Mouse (Mus musculus): ENCODE measurements around the gene Gm13691.
A peak's percentile ranks its signal among the peaks of the same experiment; 100 is the strongest.
"Not testable (repeated sequence)": the region's sequence is repeated elsewhere in the genome, so short reads cannot be mapped to it uniquely, and the experiment has no call there.

Gm13691 gene

GRCm38 (mm10) chr2:83990253-83990652 lies at the start of gene Gm13691:
Gene Gm13691 (plus strand): TSS chr2:83990553.
- DNase-seq, result not testable (repeated sequence)

DNA sequence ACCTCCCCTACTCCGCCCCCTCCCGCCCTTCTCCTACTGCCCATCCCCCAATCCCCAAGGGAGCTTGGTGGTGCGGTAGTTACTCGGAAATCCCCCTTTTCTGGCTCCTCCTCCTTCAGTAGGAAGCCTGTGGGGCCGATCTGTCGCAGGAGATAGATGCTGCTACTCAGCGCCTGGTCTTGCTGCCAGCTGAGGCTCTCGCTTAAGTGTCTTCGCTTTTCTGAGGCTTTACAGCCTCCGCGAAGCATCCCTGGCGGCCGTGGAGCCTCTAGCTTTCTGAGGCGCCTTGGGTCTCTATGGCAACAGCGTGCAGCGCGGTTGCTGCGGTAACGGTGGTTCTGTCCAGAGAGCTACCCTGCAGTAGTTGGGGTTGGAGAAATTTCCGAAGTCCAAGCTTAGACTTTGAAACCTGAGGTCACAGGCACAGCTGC lies 49.4 kb upstream of the Gm13691 start, which contains the start of gene Zswim2:
Gene Zswim2 (minus strand): TSS at position 298 of the 431 bp plus-strand sequence.
- DNase-seq, result peak; percentile 62

DNA sequence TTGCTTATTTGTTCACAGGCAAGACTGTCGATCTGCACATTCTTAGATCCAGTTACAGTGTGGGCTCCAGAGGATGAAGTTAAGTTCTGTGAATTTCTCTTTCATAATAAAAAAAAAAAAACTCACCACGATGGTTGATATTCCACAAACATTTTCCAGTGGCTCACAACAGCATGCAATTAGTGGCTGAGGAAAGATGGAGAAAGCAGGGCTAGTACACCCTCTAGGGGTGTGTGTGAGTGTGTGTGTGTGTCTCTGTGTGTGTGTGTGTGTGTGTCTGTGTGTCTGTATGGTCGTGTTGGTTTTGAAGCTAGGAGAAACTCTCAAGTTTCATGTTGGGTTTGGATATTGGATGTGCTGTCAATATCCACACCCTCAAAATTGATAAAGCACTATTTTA lies 49.0 kb upstream of the Gm13691 start:
- DNase-seq, result no peak

DNA sequence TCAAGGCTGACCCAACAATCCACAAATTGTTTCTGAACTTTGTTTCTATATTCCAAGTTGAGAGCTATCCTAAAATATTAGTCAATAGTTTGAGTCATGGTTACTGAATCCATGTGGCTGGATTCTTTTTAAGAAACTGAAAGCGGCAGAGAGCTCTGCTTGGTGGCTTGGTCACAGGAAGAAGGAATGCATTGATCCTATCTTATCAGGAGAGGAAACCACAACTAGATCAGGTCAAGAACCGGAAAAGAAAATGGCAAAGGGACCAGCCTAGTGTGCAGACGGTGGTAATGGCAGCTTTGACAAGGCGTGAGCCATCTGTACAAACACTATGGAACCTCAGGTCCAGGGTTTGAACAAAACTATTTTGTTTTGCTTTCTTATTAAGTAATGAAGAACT lies 48.6 kb upstream of the Gm13691 start:
- no peak for DNase-seq

- DNase-seq, result not testable (repeated sequence)
Observed at GRCm38 (mm10) chr2:83955393-83955792, 35.0 kb upstream of the Gm13691 start, which contains the start of gene Gm13698. Gene Gm13698 (plus strand): TSS chr2:83955693.

GRCm38 (mm10) chr2:83961203-83961602 lies 29.1 kb upstream of the Gm13691 start, which contains the start of gene Gm13693:
Gene Gm13693 (plus strand): TSS chr2:83961503.
- not testable (repeated sequence) for DNase-seq

- not testable (repeated sequence) for DNase-seq
Observed at GRCm38 (mm10) chr2:83967013-83967412, 23.3 kb upstream of the Gm13691 start, which contains the start of gene Gm13695. Gene Gm13695 (plus strand): TSS chr2:83967313.

DNA sequence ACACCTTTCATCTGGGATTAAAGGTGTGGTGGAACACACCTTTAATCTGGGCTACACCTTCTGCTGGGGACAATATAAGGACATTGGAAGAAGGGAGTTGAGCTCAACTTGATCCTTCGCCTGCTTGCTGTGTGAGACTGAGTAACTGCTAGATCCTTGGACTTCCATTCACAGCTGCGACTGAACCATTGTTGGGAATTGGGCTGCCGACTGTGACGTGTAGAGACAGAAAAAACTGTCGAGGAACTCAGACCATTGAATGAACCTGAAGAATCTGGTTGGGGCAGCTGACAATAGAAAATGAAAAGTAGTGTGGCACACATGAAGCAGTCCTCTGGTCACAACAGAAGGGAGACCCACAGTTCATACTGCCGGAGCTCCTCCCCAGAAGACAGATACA lies 17.5 kb upstream of the Gm13691 start, which contains the start of gene Gm13696:
Gene Gm13696 (plus strand): TSS at position 301 of the 400 bp plus-strand sequence.
- not testable (repeated sequence) for DNase-seq

DNA sequence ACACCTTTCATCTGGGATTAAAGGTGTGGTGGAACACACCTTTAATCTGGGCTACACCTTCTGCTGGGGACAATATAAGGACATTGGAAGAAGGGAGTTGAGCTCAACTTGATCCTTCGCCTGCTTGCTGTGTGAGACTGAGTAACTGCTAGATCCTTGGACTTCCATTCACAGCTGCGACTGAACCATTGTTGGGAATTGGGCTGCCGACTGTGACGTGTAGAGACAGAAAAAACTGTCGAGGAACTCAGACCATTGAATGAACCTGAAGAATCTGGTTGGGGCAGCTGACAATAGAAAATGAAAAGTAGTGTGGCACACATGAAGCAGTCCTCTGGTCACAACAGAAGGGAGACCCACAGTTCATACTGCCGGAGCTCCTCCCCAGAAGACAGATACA lies 11.7 kb upstream of the Gm13691 start, which contains the start of gene Gm13694:
Gene Gm13694 (plus strand): TSS at position 301 of the 400 bp plus-strand sequence.
- not testable (repeated sequence) for DNase-seq

DNA sequence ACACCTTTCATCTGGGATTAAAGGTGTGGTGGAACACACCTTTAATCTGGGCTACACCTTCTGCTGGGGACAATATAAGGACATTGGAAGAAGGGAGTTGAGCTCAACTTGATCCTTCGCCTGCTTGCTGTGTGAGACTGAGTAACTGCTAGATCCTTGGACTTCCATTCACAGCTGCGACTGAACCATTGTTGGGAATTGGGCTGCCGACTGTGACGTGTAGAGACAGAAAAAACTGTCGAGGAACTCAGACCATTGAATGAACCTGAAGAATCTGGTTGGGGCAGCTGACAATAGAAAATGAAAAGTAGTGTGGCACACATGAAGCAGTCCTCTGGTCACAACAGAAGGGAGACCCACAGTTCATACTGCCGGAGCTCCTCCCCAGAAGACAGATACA lies 5.9 kb upstream of the Gm13691 start, which contains the start of gene Gm13697:
Gene Gm13697 (plus strand): TSS at position 301 of the 400 bp plus-strand sequence.
- not testable (repeated sequence) for DNase-seq

DNA sequence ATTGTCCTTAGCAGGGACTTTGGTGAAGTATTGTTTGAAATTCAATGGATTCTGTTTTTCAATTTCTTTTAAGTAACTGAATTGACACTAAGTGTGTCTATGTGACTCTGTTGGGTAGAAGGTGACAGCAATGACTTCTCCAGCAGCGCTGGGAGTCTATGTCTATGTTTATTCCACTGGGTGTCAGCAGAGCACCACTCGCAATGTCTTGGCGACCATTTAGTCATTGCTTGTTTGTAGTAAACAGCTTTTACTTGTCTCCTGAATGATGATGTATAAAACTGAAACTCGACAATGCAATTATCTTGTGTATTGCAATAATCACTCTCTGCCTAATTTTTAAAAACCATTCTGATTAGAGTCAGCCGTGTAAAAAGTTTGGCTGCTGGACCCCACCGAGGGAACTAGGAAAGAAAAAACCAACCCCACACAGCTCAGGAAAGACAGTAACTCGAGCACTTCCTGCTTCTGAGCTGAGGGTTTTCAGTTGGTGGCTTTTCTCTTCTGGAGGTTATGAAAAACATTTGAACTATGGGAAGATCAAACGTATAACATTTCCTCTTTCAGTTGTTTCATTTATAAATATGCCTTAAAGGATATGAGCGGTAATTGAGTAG lies 3.4 kb downstream of the Gm13691 start:
- peak; percentile 41 for DNase-seq

- DNase-seq, result not testable (repeated sequence)
Observed at GRCm38 (mm10) chr2:83994526-83994925, 4.2 kb downstream of the Gm13691 start.

- DNase-seq, result no peak
Observed at GRCm38 (mm10) chr2:84008913-84009312, 18.6 kb downstream of the Gm13691 start.

- DNase-seq, result no peak
Observed at GRCm38 (mm10) chr2:84009818-84010217, 19.5 kb downstream of the Gm13691 start.

- no peak for DNase-seq
Observed at GRCm38 (mm10) chr2:84014572-84014971, 24.2 kb downstream of the Gm13691 start.

DNA sequence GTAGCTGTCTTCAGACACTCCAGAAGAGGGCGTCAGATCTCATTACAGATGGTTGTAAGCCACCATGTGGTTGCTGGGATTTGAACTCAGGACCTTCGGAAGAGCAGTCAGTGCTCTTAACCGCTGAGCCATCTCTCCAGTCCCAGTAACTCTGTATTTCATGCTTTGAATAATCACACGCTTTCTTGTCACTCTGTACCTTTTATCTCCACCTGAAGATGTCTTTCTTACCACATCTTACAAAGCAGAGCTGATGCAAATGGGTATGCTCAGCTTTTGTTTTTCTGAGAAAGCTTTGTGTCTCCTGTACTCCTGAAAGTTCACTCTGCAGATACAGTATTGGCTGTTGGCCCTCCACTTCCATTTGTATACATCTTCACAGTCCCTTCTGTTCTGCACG lies 25.9 kb downstream of the Gm13691 start:
- DNase-seq, result not testable (repeated sequence)

DNA sequence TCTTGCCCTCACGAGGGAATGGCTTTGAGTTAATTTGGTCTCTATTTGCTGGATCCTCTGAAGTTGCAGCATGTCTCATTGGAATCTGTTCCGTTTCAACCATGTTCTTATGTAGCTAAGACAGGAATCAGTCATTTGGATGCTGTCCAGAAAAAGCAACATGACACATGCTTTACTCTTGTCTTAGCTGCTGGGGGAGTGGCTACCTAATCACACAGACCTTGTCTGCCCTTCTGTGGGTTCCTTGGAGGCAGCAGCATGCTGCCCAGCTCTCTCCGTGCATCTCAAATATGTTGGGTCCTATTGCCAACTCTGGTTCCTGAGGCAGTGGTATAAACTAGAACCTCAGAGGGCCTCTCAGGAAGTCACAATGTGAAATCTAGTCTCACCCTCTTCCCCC lies 28.0 kb downstream of the Gm13691 start:
- DNase-seq, result no peak

GRCm38 (mm10) chr2:84019519-84020305 lies 29.4 kb downstream of the Gm13691 start:
- peak; percentile 36 for DNase-seq

DNA sequence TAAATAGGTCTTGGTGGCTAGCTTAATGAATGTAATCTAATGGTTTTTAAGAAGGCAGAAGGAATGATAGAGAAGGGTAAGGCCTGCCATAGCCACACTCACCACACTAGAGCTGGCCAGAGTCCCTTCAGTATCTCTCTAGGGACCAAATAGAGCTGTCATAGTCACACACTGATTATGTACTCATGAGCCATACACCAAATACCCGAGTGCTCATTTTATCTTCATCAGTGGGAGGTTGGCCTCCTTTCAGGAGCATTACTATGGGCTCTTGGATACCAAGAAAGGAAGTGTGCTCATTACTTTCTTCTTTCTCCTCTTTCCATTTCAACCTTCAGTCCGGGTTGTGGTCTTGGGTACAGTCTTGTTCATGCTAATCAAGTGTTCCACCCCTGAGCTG lies 31.6 kb downstream of the Gm13691 start:
- no peak for DNase-seq

DNA sequence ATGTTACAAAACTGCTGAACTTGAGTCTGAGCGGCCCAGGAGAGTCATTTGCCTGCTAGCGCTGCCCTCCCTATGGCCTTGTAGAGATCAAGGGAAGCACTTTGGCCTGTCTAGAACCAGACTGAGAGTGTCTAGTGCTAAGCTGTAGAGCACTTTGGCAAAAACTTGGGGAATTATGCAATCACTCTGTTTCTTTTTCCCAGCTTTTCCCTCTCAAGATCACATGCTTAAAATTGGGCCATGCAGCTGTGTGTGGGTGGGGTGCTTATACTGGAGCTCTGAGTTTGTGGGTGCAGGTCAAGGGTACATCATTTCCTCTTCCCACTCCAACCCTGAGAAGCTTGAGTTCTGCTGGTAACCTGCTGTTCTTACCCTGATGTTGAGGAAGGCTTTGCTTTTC lies 32.6 kb downstream of the Gm13691 start:
- DNase-seq, result no peak

DNA sequence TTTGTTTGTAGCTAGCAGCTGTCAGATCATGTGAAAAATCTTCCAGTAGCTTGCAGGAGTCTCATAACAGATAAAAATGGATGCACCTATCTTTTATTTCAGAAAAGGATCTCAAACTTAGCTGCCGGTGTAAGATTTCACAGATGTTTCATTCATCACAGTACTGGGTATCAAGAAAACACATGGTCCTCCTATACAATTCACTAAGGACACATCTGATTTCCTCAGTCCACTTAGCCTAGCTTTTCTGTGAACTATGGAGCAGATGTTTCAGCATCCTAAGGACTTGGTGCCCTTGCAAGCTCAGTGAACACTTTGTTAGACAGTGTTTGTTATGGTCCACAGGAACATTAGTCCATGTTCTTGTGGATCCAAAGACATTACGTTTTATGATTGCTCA lies 33.0 kb downstream of the Gm13691 start:
- DNase-seq, result no peak

- no peak for DNase-seq
Observed at GRCm38 (mm10) chr2:84025217-84025616, 34.9 kb downstream of the Gm13691 start.

DNA sequence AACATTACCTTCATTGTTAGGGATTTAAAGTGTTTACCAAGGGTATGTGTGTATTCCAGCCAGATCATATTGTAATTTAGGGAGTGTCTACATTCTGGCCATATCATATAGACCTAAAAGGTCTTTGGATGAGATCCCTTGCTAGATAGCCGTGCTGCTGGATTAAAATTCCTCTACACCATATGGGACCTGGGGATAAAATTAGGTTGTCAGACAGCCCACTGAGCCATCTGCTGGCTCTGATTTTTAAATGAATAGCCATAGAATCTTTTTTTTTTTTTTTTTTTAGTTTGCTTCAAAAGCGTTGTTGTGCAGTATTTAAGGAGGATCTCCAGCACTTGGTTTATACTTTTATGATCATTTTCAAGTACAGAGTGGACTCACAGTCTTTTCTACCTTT lies 42.2 kb downstream of the Gm13691 start:
- DNase-seq, result no peak

- no peak for DNase-seq
Observed at GRCm38 (mm10) chr2:84035997-84036396, 45.6 kb downstream of the Gm13691 start.

Data from kidney, postnatal 10 days (tissue).